Mouse (Mus musculus): ENCODE measurements around the gene Zfp628.
"Not testable (repeated sequence)": the region's sequence is repeated elsewhere in the genome, so short reads cannot be mapped to it uniquely, and the experiment has no call there.

DNA sequence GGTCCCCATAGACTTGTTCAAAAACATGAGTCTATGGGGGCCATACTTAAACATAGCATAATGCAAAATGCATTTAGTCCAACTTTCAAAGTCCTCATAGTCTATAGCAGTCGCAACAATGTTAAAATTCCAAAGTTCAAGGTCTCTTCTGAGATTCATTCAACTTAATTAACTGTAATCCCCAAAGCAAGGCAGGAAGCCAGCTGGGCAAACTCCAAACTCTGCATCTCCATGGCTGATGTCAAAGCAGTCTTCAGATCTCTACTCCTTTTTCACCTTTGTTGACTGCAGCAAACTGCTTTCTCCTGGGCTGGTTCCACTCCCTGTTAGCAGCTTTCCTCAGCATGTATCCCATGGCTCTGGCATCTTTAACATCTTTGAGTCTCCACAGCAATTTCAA lies 36.0 kb upstream of the Zfp628 start:
- TF ChIP-seq CTCF (IDR thresholded peaks at IDR 0.05); EP300 (IDR thresholded peaks at IDR 0.05; ENCODE audit: insufficient read depth, low read depth, low read length): not testable (repeated sequence)

Data from heart, adult 2 months (tissue).